Mouse (Mus musculus) embryonic facial prominence, embryonic 10.5 days (tissue): ENCODE data around the gene Capn1. TPM values are rescaled to one million over a fixed set of nuclear protein-coding genes. Genes with fewer than 3 reads are reported as not detected.
"Not testable (repeated sequence)": the region's sequence is repeated elsewhere in the genome, so short reads cannot be mapped to it uniquely, and the experiment has no call there.

Experiments
- DNase-seq: peaks from one replicate; pipeline ENCODE4 v3.0.0-alpha.2; 2017; ENCODE audit warnings: low spot score
- H3K27ac ChIP-seq: fragments of 300-500 bp; sonication (generic); replicated peaks from 2 replicates; pipeline ENCODE4 v1.5.1; 2016; ENCODE audit warnings: mild to moderate bottlenecking
- H3K27me3 ChIP-seq: fragments of 300-500 bp; sonication (generic); replicated peaks from 2 replicates; pipeline ENCODE4 v1.6.1; 2016; ENCODE audit warnings: low read depth, mild to moderate bottlenecking; ENCODE audit not compliant: poor library complexity, severe bottlenecking
- H3K36me3 ChIP-seq: fragments of 300-500 bp; sonication (generic); replicated peaks from 2 replicates; pipeline ENCODE4 v1.6.1; 2016; ENCODE audit warnings: mild to moderate bottlenecking, moderate library complexity
- H3K4me1 ChIP-seq: fragments of 300-500 bp; sonication (generic); 2 replicates; pipeline ENCODE4 v1.6.1; 2016
- H3K4me3 ChIP-seq: fragments of 300-500 bp; sonication (generic); 2 replicates; pipeline ENCODE4 v1.5.1; 2016; ENCODE audit warnings: mild to moderate bottlenecking, moderate library complexity
- H3K9me3 ChIP-seq: fragments of 300-500 bp; sonication (generic); 2 replicates; pipeline ENCODE4 v1.6.1; 2016; ENCODE audit warnings: mild to moderate bottlenecking
- WGBS: fragments of 180-500 bp; shearing (Covaris S2); methylation state at CpG from one replicate; pipeline ENCODE4 v1.1.7; 2016; 5-methylcytosine and 5-hydroxymethylcytosine counted together
- polyA plus RNA-seq: library from polyadenylated mRNA; unstranded; fragments of >200 nt; fragmentation: Nextera tagmentation; extraction: Ambion mirVana; gene quantifications from 2 replicates; pipeline ENCODE4 v1.2.1, GENCODE M21; 2016

The Capn1 gene
- polyA plus RNA-seq, 1 experiment from 2014 or later: 3.2 TPM

GRCm38 (mm10) chr19:6048681-6049410, 33.1 kb upstream of the Capn1 start:
- Histone ChIP-seq H3K4me3 (peak overlapping the region; percentile 82; the same call in 1 of the 2 replicates), H3K27me3 (no peaks in the 10 kb centered on the region), H3K9me3 (no peaks in the 10 kb centered on the region), H3K27ac (no peak overlapping the region), H3K4me1 (peaks cover 26% of the 10 kb centered on the region), H3K36me3 (peaks cover 60% of the 10 kb centered on the region)
- no peak for DNase-seq
- WGBS: 87% methylated on average over 11 of the region's 11 CpGs

GRCm38 (mm10) chr19:6047899-6048166, 32.1 kb upstream of the Capn1 start:
- H3K36me3 ChIP-seq: peaks cover 50% of the 10 kb centered on the region

GRCm38 (mm10) chr19:6047154-6047898, 31.6 kb upstream of the Capn1 start:
- DNase-seq: no peak
- 2% methylated on average over 44 of the region's 44 CpGs for WGBS
- Histone ChIP-seq H3K36me3 (peaks cover 45% of the 10 kb centered on the region), H3K27ac (peak overlapping the region; percentile 99), H3K4me3 (peak overlapping the region; percentile 82), H3K4me1 (peaks cover 26% of the 10 kb centered on the region), H3K9me3 (no peaks in the 10 kb centered on the region), H3K27me3 (no peaks in the 10 kb centered on the region)

More at GRCm38 (mm10) chr19:6047899-6048166, 32.1 kb upstream of the Capn1 start:
- Histone ChIP-seq H3K27me3 (no peaks in the 10 kb centered on the region), H3K27ac (no peak overlapping the region; the same call in 1 of the 2 replicates), H3K4me3 (peak overlapping the region; percentile 82), H3K9me3 (no peaks in the 10 kb centered on the region), H3K4me1 (peaks cover 26% of the 10 kb centered on the region)
- WGBS: 90% methylated on average over 8 of the region's 8 CpGs
- DNase-seq: no peak

- H3K27me3 ChIP-seq: no peaks in the 10 kb centered on the region
- under 1% methylated on average over 65 of the region's 65 CpGs for WGBS
- peak within 1 kb of the TSS; percentile 99 for H3K27ac ChIP-seq
- peaks cover 26% of the 10 kb centered on the region for H3K4me1 ChIP-seq
- DNase-seq: peak; percentile 93
- peaks cover 37% of the 10 kb centered on the region for H3K36me3 ChIP-seq
- peak within 1 kb of the TSS; percentile 82 for H3K4me3 ChIP-seq
- H3K9me3 ChIP-seq: no peaks in the 10 kb centered on the region
Observed at GRCm38 (mm10) chr19:6046294-6047153, 30.8 kb upstream of the Capn1 start, which contains the start of gene Syvn1. Gene Syvn1 (plus strand): TSS chr19:6046576.

GRCm38 (mm10) chr19:6045366-6046293, 29.9 kb upstream of the Capn1 start:
- Histone ChIP-seq H3K27me3 (no peaks in the 10 kb centered on the region), H3K27ac (peak overlapping the region; percentile 99), H3K9me3 (no peaks in the 10 kb centered on the region), H3K36me3 (peaks cover 28% of the 10 kb centered on the region), H3K4me1 (peaks cover 26% of the 10 kb centered on the region), H3K4me3 (peak overlapping the region; percentile 82)
- DNase-seq: no peak
- 24% methylated on average over 20 of the region's 20 CpGs for WGBS

- not testable (repeated sequence) for H3K4me3 ChIP-seq, H3K27me3 ChIP-seq, H3K27ac ChIP-seq, H3K9me3 ChIP-seq, DNase-seq
- 80% methylated on average over 4 of the region's 4 CpGs for WGBS
- peaks cover 26% of the 10 kb centered on the region for H3K4me1 ChIP-seq
- H3K36me3 ChIP-seq: peaks cover 13% of the 10 kb centered on the region
Observed at GRCm38 (mm10) chr19:6044102-6044501, 28.4 kb upstream of the Capn1 start.

- DNase-seq: no peak
- 86% methylated on average over 9 of the region's 9 CpGs for WGBS
Observed at GRCm38 (mm10) chr19:6042293-6042692, 26.6 kb upstream of the Capn1 start.

GRCm38 (mm10) chr19:6040002-6040401, 24.3 kb upstream of the Capn1 start:
- no peak for DNase-seq
- no peaks in the 10 kb centered on the region for H3K27me3 ChIP-seq
- no peaks in the 10 kb centered on the region for H3K36me3 ChIP-seq
- H3K9me3 ChIP-seq: no peaks in the 10 kb centered on the region
- no peak overlapping the region for H3K27ac ChIP-seq
- H3K4me1 ChIP-seq: peaks cover 6% of the 10 kb centered on the region
- no peak overlapping the region for H3K4me3 ChIP-seq

More at GRCm38 (mm10) chr19:6042293-6042692, 26.6 kb upstream of the Capn1 start:
- H3K27ac ChIP-seq: 0 out of 2 replicates have a peak overlapping the region, but pooled peaks have one; percentile 4
- no peaks in the 10 kb centered on the region for H3K9me3 ChIP-seq
- H3K36me3 ChIP-seq: no peaks in the 10 kb centered on the region
- no peak overlapping the region; the same call in 1 of the 2 replicates for H3K4me3 ChIP-seq
- peaks cover 10% of the 10 kb centered on the region for H3K4me1 ChIP-seq
- no peaks in the 10 kb centered on the region for H3K27me3 ChIP-seq

- no peaks in the 10 kb centered on the region for H3K9me3 ChIP-seq
- H3K4me3 ChIP-seq: no peak overlapping the region
- 87% methylated on average over 7 of the region's 7 CpGs for WGBS
- H3K27me3 ChIP-seq: no peaks in the 10 kb centered on the region
- H3K36me3 ChIP-seq: no peaks in the 10 kb centered on the region
- no peak overlapping the region for H3K27ac ChIP-seq
- H3K4me1 ChIP-seq: peaks cover 5% of the 10 kb centered on the region
- DNase-seq: no peak
Observed at GRCm38 (mm10) chr19:6038326-6038725, 22.6 kb upstream of the Capn1 start.

GRCm38 (mm10) chr19:6037695-6038094, 22.0 kb upstream of the Capn1 start:
- H3K36me3 ChIP-seq: no peaks in the 10 kb centered on the region
- no peaks in the 10 kb centered on the region for H3K27me3 ChIP-seq
- peaks cover 5% of the 10 kb centered on the region for H3K4me1 ChIP-seq
- H3K4me3 ChIP-seq: no peak overlapping the region
- H3K9me3 ChIP-seq: no peaks in the 10 kb centered on the region
- no peak overlapping the region for H3K27ac ChIP-seq
- DNase-seq: no peak

- Histone ChIP-seq H3K9me3 (no peaks in the 10 kb centered on the region), H3K36me3 (no peaks in the 10 kb centered on the region), H3K4me3 (no peak overlapping the region), H3K4me1 (peaks cover 5% of the 10 kb centered on the region), H3K27me3 (no peaks in the 10 kb centered on the region), H3K27ac (no peak overlapping the region; the same call in 1 of the 2 replicates)
- WGBS: 69% methylated on average over 9 of the region's 9 CpGs
- DNase-seq: no peak
Observed at GRCm38 (mm10) chr19:6035966-6036585, 20.4 kb upstream of the Capn1 start.
